Mouse (Mus musculus) neural tube, embryonic 11.5 days (tissue): Measurements from ENCODE around the gene Ammecr1. TPM values are rescaled to one million over a fixed set of nuclear protein-coding genes. Genes with fewer than 3 reads are reported as not detected.

Experiments used
- ATAC-seq: fragments of 200-750 bp; cut with Nextera tagmentation; 2 replicates; pipeline ENCODE4 v1.8.0; 2017; ENCODE audit warnings: moderate number of reproducible peaks, mild to moderate bottlenecking, moderate TSS enrichment, moderate library complexity; ENCODE audit not compliant: insufficient read depth, low FRiP score, low TSS enrichment
- DNase-seq: peaks from one replicate; pipeline ENCODE4 v3.0.0-alpha.2; 2015; ENCODE audit warnings: low spot score
- H3K27ac ChIP-seq: fragments of 300-500 bp; sonication (generic); 2 replicates; pipeline ENCODE4 v1.5.1; 2014; ENCODE audit warnings: low read depth, mild to moderate bottlenecking, low read length
- H3K27me3 ChIP-seq: fragments of 300-500 bp; sonication (generic); 2 replicates; pipeline ENCODE4 v1.6.1; 2014; ENCODE audit warnings: mild to moderate bottlenecking, low read length, mixed read lengths; ENCODE audit not compliant: control insufficient read depth, insufficient read depth
- H3K36me3 ChIP-seq: fragments of 300-500 bp; sonication (generic); 2 replicates; pipeline ENCODE4 v1.6.1; 2014; ENCODE audit warnings: mild to moderate bottlenecking, low read length, moderate library complexity, mixed read lengths; ENCODE audit not compliant: control insufficient read depth, insufficient read depth
- H3K4me1 ChIP-seq: fragments of 300-500 bp; sonication (generic); 2 replicates; pipeline ENCODE4 v1.6.1; 2014; ENCODE audit warnings: low read length, mixed read lengths; ENCODE audit not compliant: control insufficient read depth, insufficient read depth
- H3K4me2 ChIP-seq: fragments of 300-500 bp; sonication (generic); 2 replicates; pipeline ENCODE4 v1.6.1; 2014; ENCODE audit warnings: low read depth, mild to moderate bottlenecking, moderate library complexity
- H3K4me3 ChIP-seq: fragments of 300-500 bp; sonication (generic); 2 replicates; pipeline ENCODE4 v1.5.1; 2014; ENCODE audit warnings: low read depth, low read length
- H3K9ac ChIP-seq: fragments of 300-500 bp; sonication (generic); 2 replicates; pipeline ENCODE4 v1.6.1; 2014; ENCODE audit warnings: mild to moderate bottlenecking, low read length
- H3K9me3 ChIP-seq: fragments of 300-500 bp; sonication (generic); 2 replicates; pipeline ENCODE4 v1.6.1; 2016; ENCODE audit warnings: low read length; ENCODE audit not compliant: control insufficient read depth
- WGBS: fragments of 180-500 bp; shearing (Covaris S2); extraction: QIAGEN DNeasy Blood & Tissue Kit; methylation state at CpG from one replicate; pipeline ENCODE4 v1.1.7; 2014; 5-methylcytosine and 5-hydroxymethylcytosine counted together
- polyA plus RNA-seq: library from polyadenylated mRNA; unstranded; fragments of >200 nt; fragmentation: Nextera tagmentation; extraction: Ambion mirVana; gene quantifications from 2 replicates; pipeline ENCODE4 v1.2.1, GENCODE M21; 2014

The Ammecr1 gene
- polyA plus RNA-seq, 1 experiment from 2014 or later = 12.0 TPM

DNA sequence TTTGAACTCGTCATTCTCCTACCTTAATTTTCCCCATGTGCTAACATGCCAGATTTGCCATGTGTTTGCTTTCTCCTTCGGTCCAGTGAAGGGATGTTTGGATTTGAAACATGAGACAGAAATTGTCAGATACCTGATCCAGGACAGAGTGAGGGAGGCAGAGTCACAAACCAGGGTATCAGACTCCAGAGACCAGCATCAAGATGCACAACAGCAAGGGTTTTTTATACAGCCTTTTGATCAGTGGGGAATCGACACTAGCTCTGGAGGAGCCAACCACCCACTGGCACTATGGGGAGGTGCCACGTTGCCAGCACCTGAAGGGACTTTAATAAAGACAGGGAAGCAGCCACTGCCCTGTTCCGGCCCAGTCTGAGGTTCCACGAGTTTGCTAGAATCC is 17.1 kb upstream of the Ammecr1 start:
- no peak for ATAC-seq
- no peaks in the 10 kb centered on the region for H3K27me3 ChIP-seq
- H3K9me3 ChIP-seq = no peaks in the 10 kb centered on the region
- 70% methylated on average over 6 of the region's 6 CpGs for WGBS
- no peak overlapping the region for H3K4me2 ChIP-seq
- no peak for DNase-seq
- no peaks in the 10 kb centered on the region for H3K4me1 ChIP-seq
- H3K36me3 ChIP-seq = no peaks in the 10 kb centered on the region
- H3K27ac ChIP-seq = no peak overlapping the region
- H3K4me3 ChIP-seq = no peak overlapping the region
- H3K9ac ChIP-seq = no peak overlapping the region

- H3K9me3 ChIP-seq = no peaks in the 10 kb centered on the region
- no peaks in the 10 kb centered on the region for H3K4me1 ChIP-seq
- H3K36me3 ChIP-seq = no peaks in the 10 kb centered on the region
- no peak overlapping the region for H3K27ac ChIP-seq
- no peak overlapping the region for H3K4me2 ChIP-seq
- no peak overlapping the region for H3K9ac ChIP-seq
- 90% methylated on average over 3 of the region's 3 CpGs for WGBS
- DNase-seq = no peak
- no peak for ATAC-seq
- no peaks in the 10 kb centered on the region for H3K27me3 ChIP-seq
- no peak overlapping the region for H3K4me3 ChIP-seq
Measured at GRCm38 (mm10) chrX:142981530-142982130, 15.1 kb upstream of the Ammecr1 start.

DNA sequence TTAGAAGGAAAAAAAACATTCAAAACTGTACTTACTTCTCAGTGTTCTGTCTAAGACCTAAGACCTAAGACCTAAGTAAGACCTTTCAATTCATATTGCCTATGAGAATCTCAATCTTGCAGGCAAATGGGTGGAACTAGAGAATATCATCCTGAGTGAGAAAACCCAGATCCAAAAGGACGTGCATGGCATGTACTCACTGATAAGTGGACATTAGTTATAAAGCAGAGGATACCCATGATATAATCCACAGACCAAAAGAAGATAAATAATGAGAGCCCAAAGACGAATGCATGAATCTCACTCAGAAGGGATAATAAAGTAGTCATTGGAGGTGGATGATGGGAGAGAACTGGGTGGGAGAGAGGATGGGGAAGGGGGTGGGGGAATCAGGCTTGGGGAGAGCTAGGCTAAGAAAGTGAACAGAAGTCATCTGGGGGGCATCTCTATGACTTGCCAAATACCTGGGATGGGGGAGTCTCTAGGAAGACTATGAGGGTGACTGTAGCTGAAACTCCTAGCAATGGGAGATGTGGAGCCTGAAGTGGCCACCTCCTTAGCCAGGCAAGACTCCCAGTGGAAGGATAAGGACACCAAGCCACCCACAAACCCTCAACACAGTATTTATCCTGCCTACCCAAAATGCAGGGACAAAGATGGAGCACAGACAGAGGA is 14.5 kb upstream of the Ammecr1 start:
- WGBS = 85% methylated on average over 2 of the region's 2 CpGs
- Histone ChIP-seq H3K9me3 (no peaks in the 10 kb centered on the region), H3K27me3 (no peaks in the 10 kb centered on the region), H3K27ac (no peak overlapping the region), H3K9ac (no peak overlapping the region), H3K4me1 (no peaks in the 10 kb centered on the region), H3K4me3 (no peak overlapping the region), H3K36me3 (no peaks in the 10 kb centered on the region), H3K4me2 (no peak overlapping the region)
- ATAC-seq = no peak
- DNase-seq = no peak

GRCm38 (mm10) chrX:142979224-142979623 is 12.7 kb upstream of the Ammecr1 start:
- no peak overlapping the region for H3K9ac ChIP-seq
- no peaks in the 10 kb centered on the region for H3K4me1 ChIP-seq
- H3K4me3 ChIP-seq = no peak overlapping the region
- no peaks in the 10 kb centered on the region for H3K9me3 ChIP-seq
- ATAC-seq (no peak), DNase-seq (no peak)
- H3K27me3 ChIP-seq = no peaks in the 10 kb centered on the region
- H3K4me2 ChIP-seq = no peak overlapping the region
- H3K36me3 ChIP-seq = no peaks in the 10 kb centered on the region
- no peak overlapping the region for H3K27ac ChIP-seq
- 62% methylated on average over 4 of the region's 4 CpGs for WGBS

DNA sequence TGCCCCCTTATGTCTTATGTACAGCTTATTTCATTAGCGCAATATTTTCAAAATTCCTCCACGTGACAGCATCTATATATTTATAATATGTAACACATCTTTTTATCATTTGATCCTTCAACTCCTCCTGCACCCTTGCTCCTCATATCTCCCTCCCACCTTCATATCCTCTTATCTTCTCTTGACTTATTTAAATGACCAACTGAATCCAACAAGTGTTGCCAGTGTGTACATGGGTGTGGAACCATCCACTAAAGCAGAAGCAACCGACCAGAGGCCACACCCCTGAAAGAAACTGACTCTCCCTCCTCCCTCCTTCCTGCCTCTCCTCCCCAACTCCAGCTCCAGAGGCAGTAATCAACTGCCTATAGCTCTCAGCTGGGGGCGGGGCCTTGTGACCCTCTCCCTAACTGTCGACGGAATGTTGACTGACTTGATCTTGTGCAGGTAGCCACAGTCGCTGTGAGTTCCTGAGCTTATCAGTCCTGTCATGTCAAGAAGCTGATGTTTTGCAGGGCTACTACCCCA is 6.0 kb upstream of the Ammecr1 start:
- Histone ChIP-seq H3K4me3 (no peak overlapping the region), H3K36me3 (no peaks in the 10 kb centered on the region), H3K9ac (no peak overlapping the region), H3K4me2 (no peak overlapping the region), H3K9me3 (no peaks in the 10 kb centered on the region), H3K27me3 (0 out of 2 replicates have a peak, but pooled peaks cover 2% of the 10 kb centered on the region), H3K27ac (no peak overlapping the region), H3K4me1 (no peaks in the 10 kb centered on the region)
- ATAC-seq (no peak), DNase-seq (no peak)
- WGBS = 45% methylated on average over 7 of the region's 7 CpGs

DNA sequence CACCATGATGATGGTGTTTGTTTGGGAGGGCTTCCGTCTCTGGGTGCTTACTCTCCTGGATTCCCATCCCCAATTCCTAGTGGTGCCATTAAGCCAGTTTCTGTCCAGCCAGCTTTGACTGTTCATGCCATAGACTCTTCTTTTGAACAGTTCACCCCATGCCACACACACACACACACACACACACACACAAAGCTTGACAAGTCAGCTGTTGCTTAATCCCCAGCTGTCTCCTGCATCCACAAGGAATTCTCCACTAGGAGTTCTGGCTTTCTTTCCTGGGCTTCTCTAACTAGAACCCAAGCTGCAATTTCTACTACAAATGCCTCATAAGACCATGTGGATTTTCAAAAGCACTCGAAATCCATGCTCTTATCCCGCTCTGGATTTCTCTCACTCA is 5.2 kb upstream of the Ammecr1 start:
- H3K4me3 ChIP-seq = no peak overlapping the region
- no peak overlapping the region for H3K27ac ChIP-seq
- no peaks in the 10 kb centered on the region for H3K36me3 ChIP-seq
- H3K4me2 ChIP-seq = no peak overlapping the region
- H3K4me1 ChIP-seq = no peaks in the 10 kb centered on the region
- WGBS = 83% methylated on average over 3 of the region's 3 CpGs
- DNase-seq (no peak), ATAC-seq (no peak)
- 0 out of 2 replicates have a peak, but pooled peaks cover 2% of the 10 kb centered on the region for H3K27me3 ChIP-seq
- no peak overlapping the region for H3K9ac ChIP-seq
- H3K9me3 ChIP-seq = no peaks in the 10 kb centered on the region

- ATAC-seq (no peak), DNase-seq (no peak)
- H3K4me2 ChIP-seq = peak overlapping the region; percentile 25
- no peak overlapping the region for H3K27ac ChIP-seq
- 0 out of 2 replicates have a peak, but pooled peaks cover 2% of the 10 kb centered on the region for H3K27me3 ChIP-seq
- no peak overlapping the region for H3K9ac ChIP-seq
- no peaks in the 10 kb centered on the region for H3K9me3 ChIP-seq
- no peaks in the 10 kb centered on the region for H3K4me1 ChIP-seq
- no peaks in the 10 kb centered on the region for H3K36me3 ChIP-seq
- H3K4me3 ChIP-seq = peak overlapping the region; percentile 63
- WGBS = 36% methylated on average over 7 of the region's 7 CpGs
Measured at GRCm38 (mm10) chrX:142967067-142967466, 539 bp upstream of the Ammecr1 start.

DNA sequence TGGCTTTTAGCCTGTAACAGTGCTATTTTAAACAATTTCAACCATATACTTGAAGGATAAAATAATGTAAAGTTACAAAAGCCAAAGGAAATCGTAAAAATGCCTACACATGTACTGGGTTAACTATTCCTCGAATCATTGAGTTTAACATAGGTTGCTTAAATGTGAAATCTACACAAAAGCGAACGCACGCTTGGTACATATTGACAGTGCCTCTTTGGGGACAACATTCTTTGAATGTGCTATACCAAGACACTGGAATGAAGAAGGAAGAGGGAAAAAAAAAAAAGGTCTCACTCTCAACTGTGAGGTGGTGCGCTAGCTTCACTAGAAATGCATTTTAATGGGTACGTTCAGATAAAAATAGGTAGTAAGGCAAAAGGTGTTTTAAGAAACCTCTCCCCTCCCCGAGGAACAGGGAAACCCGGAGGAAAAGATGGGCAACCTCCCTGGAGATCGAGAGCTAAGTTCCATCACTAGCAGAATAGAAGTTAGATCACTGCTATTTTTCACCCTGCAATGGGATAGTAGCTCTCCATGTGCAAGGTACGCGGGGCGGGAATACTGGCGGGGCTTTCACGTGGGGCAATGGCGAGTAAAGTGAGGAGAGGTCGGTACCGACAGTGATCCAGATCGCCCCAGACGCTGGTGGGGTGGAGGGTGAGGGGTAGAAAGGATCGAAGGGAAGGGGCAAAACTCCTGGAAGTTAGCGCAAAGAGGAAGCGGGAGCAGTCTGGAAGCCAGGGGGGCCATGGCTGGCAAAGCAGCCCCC is 1.1 kb downstream of the Ammecr1 start:
- H3K27ac ChIP-seq = no peak overlapping the region
- 27% methylated on average over 23 of the region's 23 CpGs for WGBS

More for the DNA sequence above, 1.1 kb downstream of the Ammecr1 start:
- Histone ChIP-seq H3K36me3 (no peaks in the 10 kb centered on the region), H3K9me3 (no peaks in the 10 kb centered on the region), H3K9ac (peak overlapping the region; percentile 79), H3K4me1 (no peaks in the 10 kb centered on the region), H3K4me2 (peak overlapping the region; percentile 49), H3K27me3 (0 out of 2 replicates have a peak, but pooled peaks cover 2% of the 10 kb centered on the region), H3K4me3 (peak overlapping the region; percentile 63)
- ATAC-seq (no peak; the same call in 1 of the 2 replicates), DNase-seq (peak; percentile 13)
